Mouse (Mus musculus): Measurements from ENCODE around the gene Serpinb9b. TPM values are rescaled to one million over a fixed set of nuclear protein-coding genes. Genes with fewer than 3 reads are reported as not detected.

Gene Serpinb9b
- total and polyA plus RNA-seq, 2 experiments from 2014 or later: 0.13 TPM; not detected in 1

DNA sequence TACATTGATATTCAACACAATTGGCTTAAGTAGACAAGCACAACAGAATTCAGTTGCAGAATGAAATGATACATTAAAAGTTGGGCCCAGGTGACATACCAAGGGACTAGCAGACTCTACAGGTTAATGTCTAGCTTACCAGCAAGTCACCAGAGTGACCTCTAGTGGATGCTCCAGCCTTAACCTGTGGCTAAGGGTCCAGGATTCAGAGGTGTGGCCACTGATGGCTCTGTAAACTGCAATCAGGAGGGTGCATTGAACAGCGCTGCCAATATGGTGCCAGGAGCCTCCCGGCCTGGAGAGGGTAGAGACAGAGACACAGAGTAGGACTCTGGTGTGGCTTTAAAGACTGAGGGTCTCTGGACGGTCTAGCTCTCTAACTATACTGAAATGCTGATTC is 53.1 kb downstream of the Serpinb9b start:
- ATAC-seq (no peak), DNase-seq (ENCODE audit: low spot score) (peak; percentile 23)
- Histone ChIP-seq H3K4me3 (ENCODE audit: low read length) (no peak overlapping the region), H3K27me3 (ENCODE audit: insufficient read depth, low read length) (no peaks in the 10 kb centered on the region), H3K4me2 (ENCODE audit: low read depth, low read length) (no peak overlapping the region), H3K36me3 (ENCODE audit: insufficient read depth, low read length) (no peaks in the 10 kb centered on the region), H3K27ac (no peak overlapping the region), H3K9ac (replicated peaks; ENCODE audit: low read length) (no peak overlapping the region), H3K4me1 (ENCODE audit: insufficient read depth, low read length) (peaks cover 9% of the 10 kb centered on the region), H3K9me3 (ENCODE audit: low read length) (no peaks in the 10 kb centered on the region)
- 20% methylated on average over 3 of the region's 3 CpGs for WGBS
- TF ChIP-seq CTCF (IDR thresholded peaks at IDR 0.05; ENCODE audit: low read depth): peak; percentile 60

DNA sequence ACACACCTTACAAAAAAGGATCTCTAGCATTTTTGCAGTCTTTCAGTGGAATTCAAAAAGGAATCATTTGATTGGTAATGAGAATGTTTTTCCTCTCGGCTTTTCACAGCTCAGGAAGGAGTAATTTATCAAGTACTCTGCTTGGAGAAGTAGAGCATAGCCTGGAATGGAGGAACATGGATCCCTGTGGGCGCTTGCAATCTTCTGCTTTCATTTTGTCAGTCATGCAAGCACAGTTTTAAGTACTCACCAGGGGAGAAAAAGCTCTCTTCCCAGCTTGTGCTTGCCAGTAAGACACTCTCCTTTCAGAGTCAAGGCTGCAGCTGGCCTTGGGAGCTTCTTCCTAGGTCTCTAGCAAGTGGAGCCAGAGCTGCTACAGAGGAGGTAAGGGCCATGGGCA is 56.6 kb downstream of the Serpinb9b start:
- H3K36me3 ChIP-seq (ENCODE audit: insufficient read depth, low read length): no peaks in the 10 kb centered on the region
- no peaks in the 10 kb centered on the region for H3K27me3 ChIP-seq (ENCODE audit: insufficient read depth, low read length)
- H3K4me1 ChIP-seq (ENCODE audit: insufficient read depth, low read length): peaks cover 9% of the 10 kb centered on the region
- TF ChIP-seq CTCF (IDR thresholded peaks at IDR 0.05; ENCODE audit: low read depth): no peak
- H3K9ac ChIP-seq (replicated peaks; ENCODE audit: low read length): no peak overlapping the region
- no peak overlapping the region for H3K4me2 ChIP-seq (ENCODE audit: low read depth, low read length)
- ATAC-seq (no peak; the same call in 1 of the 2 replicates), DNase-seq (ENCODE audit: low spot score) (peak; percentile 35)
- no peaks in the 10 kb centered on the region for H3K9me3 ChIP-seq (ENCODE audit: low read length)
- H3K4me3 ChIP-seq (ENCODE audit: low read length): no peak overlapping the region
- H3K27ac ChIP-seq: peak overlapping the region; percentile 82; the same call in 1 of the 2 replicates
- WGBS: 64% methylated on average over 2 of the region's 2 CpGs

DNA sequence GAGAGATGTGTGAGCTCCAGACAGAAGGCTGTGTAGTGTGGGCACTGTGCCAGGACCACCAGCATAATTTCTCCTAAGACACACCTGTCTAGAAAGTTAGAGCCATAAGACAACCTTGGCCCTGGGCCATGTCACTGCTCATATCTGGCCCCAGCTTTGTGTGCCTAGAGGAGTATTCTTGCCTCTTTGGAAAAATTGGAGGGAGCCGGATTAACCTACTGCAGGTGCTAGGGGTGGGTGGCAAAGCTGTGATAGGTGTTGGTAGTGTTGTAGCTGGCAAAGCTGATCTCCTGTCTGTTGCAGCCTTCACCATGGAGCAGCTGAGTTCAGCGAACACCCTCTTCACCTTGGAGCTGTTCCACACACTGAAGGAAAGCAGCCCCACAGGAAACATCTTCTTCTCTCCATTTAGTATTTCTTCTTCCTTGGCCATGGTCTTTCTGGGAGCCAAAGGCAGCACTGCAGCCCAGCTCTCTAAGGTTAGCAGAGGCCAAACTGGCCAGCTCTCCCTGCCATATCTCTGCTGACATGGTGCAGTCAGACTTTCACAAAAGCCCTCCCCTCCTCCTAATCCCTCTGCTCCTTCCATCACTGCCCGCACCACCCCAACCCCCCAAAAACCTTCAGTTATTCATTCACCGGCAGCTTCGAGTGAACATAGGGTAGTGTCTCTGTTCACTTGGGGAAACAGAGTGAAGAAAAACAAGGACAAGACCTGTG is 57.9 kb downstream of the Serpinb9b start:
- Histone ChIP-seq H3K9me3 (ENCODE audit: low read length) (no peaks in the 10 kb centered on the region), H3K27me3 (ENCODE audit: insufficient read depth, low read length) (no peaks in the 10 kb centered on the region), H3K4me1 (ENCODE audit: insufficient read depth, low read length) (peaks cover 9% of the 10 kb centered on the region), H3K36me3 (ENCODE audit: insufficient read depth, low read length) (no peaks in the 10 kb centered on the region), H3K4me2 (ENCODE audit: low read depth, low read length) (no peak overlapping the region), H3K27ac (peak overlapping the region; percentile 82), H3K4me3 (ENCODE audit: low read length) (no peak overlapping the region), H3K9ac (replicated peaks; ENCODE audit: low read length) (no peak overlapping the region)
- no peak for TF ChIP-seq CTCF (IDR thresholded peaks at IDR 0.05; ENCODE audit: low read depth)
- WGBS: 34% methylated on average over 5 of the region's 5 CpGs
- DNase-seq (ENCODE audit: low spot score): peak; percentile 66
- peak; percentile 69 for ATAC-seq

DNA sequence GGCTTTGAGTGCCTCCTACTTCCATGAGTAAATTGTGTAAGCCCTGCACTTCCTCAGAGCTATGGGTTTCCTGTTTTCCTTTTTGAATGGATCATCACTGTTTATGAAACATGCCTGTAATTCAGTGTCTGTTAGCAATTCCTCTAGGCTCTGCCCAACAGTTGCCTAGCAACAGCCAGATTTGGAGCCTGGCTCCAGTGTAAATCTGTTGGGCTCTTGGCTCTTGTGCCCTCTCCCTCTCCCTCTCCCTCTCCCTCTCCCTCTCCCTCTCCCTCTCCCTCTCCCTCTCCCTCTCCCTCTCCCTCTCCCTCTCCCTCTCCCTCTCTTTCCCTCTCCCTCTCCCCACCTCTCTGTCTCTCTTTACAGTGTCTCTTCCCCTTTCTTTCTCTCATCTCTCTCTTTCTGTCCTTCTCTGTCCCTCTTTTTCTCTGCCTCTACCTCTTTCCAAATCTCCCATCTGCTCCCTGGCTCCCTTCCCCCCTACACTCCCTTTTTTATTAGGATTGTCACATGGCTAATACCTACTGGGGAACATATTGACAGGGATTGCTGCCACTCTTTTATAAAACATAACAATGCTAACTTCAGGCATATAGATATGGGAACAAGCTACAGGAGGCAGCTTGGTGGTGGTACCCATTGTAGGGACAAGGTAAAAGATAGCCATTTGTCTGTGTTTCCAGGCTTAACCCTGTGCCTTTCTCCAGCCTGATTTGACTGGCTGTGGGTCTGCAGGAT is 58.6 kb downstream of the Serpinb9b start:
- DNase-seq (ENCODE audit: low spot score): peak; percentile 88
- Histone ChIP-seq H3K4me3 (ENCODE audit: low read length) (no peak overlapping the region), H3K36me3 (ENCODE audit: insufficient read depth, low read length) (no peaks in the 10 kb centered on the region), H3K4me2 (ENCODE audit: low read depth, low read length) (no peak overlapping the region), H3K4me1 (ENCODE audit: insufficient read depth, low read length) (peaks cover 9% of the 10 kb centered on the region), H3K9ac (replicated peaks; ENCODE audit: low read length) (no peak overlapping the region), H3K9me3 (ENCODE audit: low read length) (no peaks in the 10 kb centered on the region), H3K27ac (peak overlapping the region; percentile 82), H3K27me3 (ENCODE audit: insufficient read depth, low read length) (no peaks in the 10 kb centered on the region)
- peak; percentile 93 for ATAC-seq
- TF ChIP-seq CTCF (IDR thresholded peaks at IDR 0.05; ENCODE audit: low read depth): no peak

DNA sequence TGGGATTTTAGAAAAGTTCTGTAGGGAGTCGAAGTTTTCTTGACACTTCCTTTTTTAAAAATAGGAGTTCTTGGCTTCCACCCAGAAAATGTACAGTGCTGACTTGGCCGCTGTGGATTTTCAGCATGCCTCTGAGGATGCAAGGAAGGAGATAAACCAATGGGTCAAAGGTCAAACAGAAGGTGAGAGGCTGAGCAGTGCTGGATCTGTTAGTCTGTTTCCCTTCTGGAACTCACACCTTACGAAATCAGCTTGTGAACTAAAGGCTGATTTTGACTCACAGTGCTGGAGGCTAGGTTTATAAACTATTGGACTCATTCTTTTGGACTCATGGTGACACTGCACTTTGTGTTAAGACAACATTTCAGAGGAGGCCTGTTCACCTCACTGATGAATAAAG is 62.4 kb downstream of the Serpinb9b start:
- DNase-seq (ENCODE audit: low spot score) (no peak), ATAC-seq (no peak)
- TF ChIP-seq CTCF (IDR thresholded peaks at IDR 0.05; ENCODE audit: low read depth): no peak
- Histone ChIP-seq H3K4me1 (ENCODE audit: insufficient read depth, low read length) (peaks cover 4% of the 10 kb centered on the region; the same call in 1 of the 2 replicates), H3K9ac (replicated peaks; ENCODE audit: low read length) (no peak overlapping the region), H3K4me3 (ENCODE audit: low read length) (no peak overlapping the region), H3K9me3 (ENCODE audit: low read length) (no peaks in the 10 kb centered on the region), H3K27me3 (ENCODE audit: insufficient read depth, low read length) (no peaks in the 10 kb centered on the region), H3K4me2 (ENCODE audit: low read depth, low read length) (no peak overlapping the region), H3K27ac (no peak overlapping the region), H3K36me3 (ENCODE audit: insufficient read depth, low read length) (no peaks in the 10 kb centered on the region)
- WGBS: 82% methylated on average over 3 of the region's 3 CpGs

DNA sequence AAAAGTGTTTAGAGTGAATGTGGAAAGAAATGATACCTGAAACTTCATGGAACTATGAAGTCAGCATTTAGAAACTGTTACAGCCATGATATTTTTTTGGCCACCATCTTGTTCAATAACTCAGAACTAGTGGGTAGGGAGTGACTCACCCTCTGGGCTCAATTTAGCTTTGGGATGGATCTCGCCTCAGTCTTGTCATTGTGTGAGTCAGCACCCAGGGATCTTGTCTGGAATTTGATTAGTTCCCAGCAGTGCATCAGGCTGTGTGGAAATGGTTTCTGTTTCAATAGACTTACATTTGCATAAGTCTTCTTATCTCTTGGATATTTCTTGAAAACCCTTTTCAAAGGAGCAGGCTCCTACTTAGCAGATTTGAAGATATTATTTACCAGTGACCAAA is 63.3 kb downstream of the Serpinb9b start:
- TF ChIP-seq CTCF (IDR thresholded peaks at IDR 0.05; ENCODE audit: low read depth): no peak
- H3K9ac ChIP-seq (replicated peaks; ENCODE audit: low read length): no peak overlapping the region
- DNase-seq (ENCODE audit: low spot score) (no peak), ATAC-seq (no peak)
- H3K36me3 ChIP-seq (ENCODE audit: insufficient read depth, low read length): no peaks in the 10 kb centered on the region
- 57% methylated on average over 1 of the region's 1 CpGs for WGBS
- H3K4me1 ChIP-seq (ENCODE audit: insufficient read depth, low read length): no peaks in the 10 kb centered on the region
- no peak overlapping the region for H3K27ac ChIP-seq
- no peaks in the 10 kb centered on the region for H3K27me3 ChIP-seq (ENCODE audit: insufficient read depth, low read length)
- no peak overlapping the region for H3K4me2 ChIP-seq (ENCODE audit: low read depth, low read length)
- H3K9me3 ChIP-seq (ENCODE audit: low read length): no peaks in the 10 kb centered on the region
- no peak overlapping the region for H3K4me3 ChIP-seq (ENCODE audit: low read length)

DNA sequence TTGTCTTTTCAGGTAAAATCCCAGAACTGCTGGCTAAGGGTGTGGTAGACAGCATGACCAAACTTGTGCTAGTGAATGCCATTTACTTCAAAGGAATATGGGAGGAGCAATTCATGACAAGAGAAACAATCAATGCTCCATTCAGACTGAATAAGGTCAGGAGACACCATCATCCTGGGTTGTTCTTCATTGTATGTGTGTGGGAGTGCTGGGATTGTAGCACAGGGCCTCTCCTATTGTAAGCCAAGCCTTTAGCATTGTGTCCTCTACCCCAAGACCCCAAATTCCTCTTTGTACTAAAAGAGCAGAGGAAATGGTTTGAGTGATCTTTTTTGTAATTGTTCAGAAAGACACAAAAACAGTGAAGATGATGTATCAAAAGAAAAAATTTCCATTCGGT is 64.1 kb downstream of the Serpinb9b start:
- Histone ChIP-seq H3K9me3 (ENCODE audit: low read length) (no peaks in the 10 kb centered on the region), H3K27ac (no peak overlapping the region), H3K4me2 (ENCODE audit: low read depth, low read length) (no peak overlapping the region), H3K9ac (replicated peaks; ENCODE audit: low read length) (no peak overlapping the region), H3K4me3 (ENCODE audit: low read length) (no peak overlapping the region), H3K27me3 (ENCODE audit: insufficient read depth, low read length) (no peaks in the 10 kb centered on the region), H3K4me1 (ENCODE audit: insufficient read depth, low read length) (no peaks in the 10 kb centered on the region), H3K36me3 (ENCODE audit: insufficient read depth, low read length) (no peaks in the 10 kb centered on the region)
- DNase-seq (ENCODE audit: low spot score): no peak
- no peak for TF ChIP-seq CTCF (IDR thresholded peaks at IDR 0.05; ENCODE audit: low read depth)
- WGBS: 88% methylated on average over 1 of the region's 1 CpGs
- ATAC-seq: no peak

Other genes starting within 250 kb of the Serpinb9b start
- gene Mylk4, start 243.5 kb upstream of the Serpinb9b start, total RNA-seq (2014; rRNA removed): 0.47 TPM in 1 of 2 replicates, not detected in the other
- 0.06 and 0.11 TPM in 2 replicates for gene Mylk4, start 243.5 kb upstream of the Serpinb9b start, polyA plus RNA-seq (2015; fragmentation: Nextera tagmentation; extraction: Ambion mirVana)
- 82.6 and 83.7 TPM in 2 replicates for gene Wrnip1, start 225.4 kb upstream of the Serpinb9b start, total RNA-seq (2014; rRNA removed)
- 29.0 and 29.9 TPM in 2 replicates for gene Wrnip1, start 225.4 kb upstream of the Serpinb9b start, polyA plus RNA-seq (2015; fragmentation: Nextera tagmentation; extraction: Ambion mirVana)
- gene D930007J09Rik, start 224.6 kb upstream of the Serpinb9b start, total RNA-seq (2014; rRNA removed): not detected in 2 replicates
- not detected in 2 replicates for gene D930007J09Rik, start 224.6 kb upstream of the Serpinb9b start, polyA plus RNA-seq (2015; fragmentation: Nextera tagmentation; extraction: Ambion mirVana)
- gene Serpinb1a, start 176.2 kb upstream of the Serpinb9b start, total RNA-seq (2014; rRNA removed): 0.18 and 0.94 TPM in 2 replicates
- 4.4 and 5.0 TPM in 2 replicates for gene Serpinb1a, start 176.2 kb upstream of the Serpinb9b start, polyA plus RNA-seq (2015; fragmentation: Nextera tagmentation; extraction: Ambion mirVana)
- not detected in 2 replicates for gene Serpinb1c, start 129.2 kb upstream of the Serpinb9b start, total RNA-seq (2014; rRNA removed)
- gene Serpinb1c, start 129.2 kb upstream of the Serpinb9b start, polyA plus RNA-seq (2015; fragmentation: Nextera tagmentation; extraction: Ambion mirVana): not detected in 2 replicates
- gene Serpinb6b, start 62.2 kb upstream of the Serpinb9b start, total RNA-seq (2014; rRNA removed): 1.7 and 4.7 TPM in 2 replicates
- gene Serpinb6b, start 62.2 kb upstream of the Serpinb9b start, polyA plus RNA-seq (2015; fragmentation: Nextera tagmentation; extraction: Ambion mirVana): 2.8 TPM in 2 replicates
- 3.8 and 4.4 TPM in 2 replicates for gene Serpinb9, start 24.2 kb upstream of the Serpinb9b start, total RNA-seq (2014; rRNA removed)
- gene Serpinb9, start 24.2 kb upstream of the Serpinb9b start, polyA plus RNA-seq (2015; fragmentation: Nextera tagmentation; extraction: Ambion mirVana): 3.4 and 3.8 TPM in 2 replicates
- 11.2 and 14.2 TPM in 2 replicates for gene Serpinb1b, start 51.2 kb downstream of the Serpinb9b start, total RNA-seq (2014; rRNA removed)
- gene Serpinb1b, start 51.2 kb downstream of the Serpinb9b start, polyA plus RNA-seq (2015; fragmentation: Nextera tagmentation; extraction: Ambion mirVana): 30.6 and 37.9 TPM in 2 replicates
- not detected in 2 replicates for gene Serpinb9c, start 132.3 kb downstream of the Serpinb9b start, total RNA-seq (2014; rRNA removed)
- not detected in 2 replicates for gene Serpinb9c, start 132.3 kb downstream of the Serpinb9b start, polyA plus RNA-seq (2015; fragmentation: Nextera tagmentation; extraction: Ambion mirVana)
- not detected in 2 replicates for gene Serpinb9d, start 165.5 kb downstream of the Serpinb9b start, total RNA-seq (2014; rRNA removed)
- gene Serpinb9d, start 165.5 kb downstream of the Serpinb9b start, polyA plus RNA-seq (2015; fragmentation: Nextera tagmentation; extraction: Ambion mirVana): not detected in 2 replicates
- not detected in 2 replicates for gene Serpinb9e, start 222.2 kb downstream of the Serpinb9b start, total RNA-seq (2014; rRNA removed)
- not detected in 2 replicates for gene Serpinb9e, start 222.2 kb downstream of the Serpinb9b start, polyA plus RNA-seq (2015; fragmentation: Nextera tagmentation; extraction: Ambion mirVana)